Comparison of ENCODE assay signal across 27 mouse cellular contexts in the genomic region with DNA sequence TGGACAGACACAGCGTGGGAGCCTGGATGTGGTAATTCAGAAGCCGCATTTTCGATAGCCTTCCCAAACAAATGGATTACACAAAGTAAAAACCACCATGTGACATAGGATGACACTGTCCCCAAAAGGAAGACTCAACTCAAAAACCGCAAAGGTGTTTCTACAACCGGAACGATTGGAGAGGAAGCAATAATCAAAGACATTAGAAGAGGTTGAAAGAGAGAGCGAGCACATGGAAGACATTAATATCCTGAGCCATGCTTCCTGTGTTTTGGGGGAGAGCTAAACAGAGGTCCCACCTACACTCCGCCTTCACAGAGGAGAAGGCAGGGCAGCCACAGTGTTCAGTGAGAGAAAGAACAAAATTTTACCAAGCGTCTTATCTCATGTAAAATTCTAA.
DNase-seq lines count a peak whose midpoint lies in the region; ATAC-seq and TF ChIP-seq lines count a peak whose summit lies in the region.
"Had no signal": no experiment of that assay in that cellular context is flagged by ENCODE, and none has a peak within 500 bp of the region (broad histone marks: within the 10 kb centered on the region; RNA-seq: fewer than 3 reads in every experiment).

No protein-coding gene starts in this region.

- no peaks in the 10 kb centered on the region for H3K27me3 ChIP-seq in intestine, embryonic 14.5 days (replicated peaks; ENCODE audit: control insufficient read depth, insufficient read depth, low read length)
- H3K27me3 ChIP-seq in intestine, postnatal 0 days (replicated peaks; ENCODE audit: control insufficient read depth, insufficient read depth, low read length), result no peaks in the 10 kb centered on the region
- H3K27me3 ChIP-seq in embryonic facial prominence, embryonic 10.5 days (replicated peaks; ENCODE audit: low read depth, poor library complexity, severe bottlenecking), result no peaks in the 10 kb centered on the region
- peaks cover 20% of the 10 kb centered on the region; the same call in 1 of the 2 replicates for H3K27me3 ChIP-seq in limb, embryonic 10.5 days (ENCODE audit: low read depth, poor library complexity, severe bottlenecking)
- H3K27me3 ChIP-seq: CH12.LX; embryonic facial prominence, embryonic 13.5 days; embryonic facial prominence, embryonic 15.5 days; forebrain, embryonic 12.5 days; Patski had no signal

- intact Hi-C loops in left cerebral cortex, postnatal 4 days (cut with DNase I), result no loop called here

- peak; percentile 24 for DNase-seq in intestine, embryonic 14.5 days (ENCODE audit: low spot score)
- peak; percentile 18 for DNase-seq in embryonic facial prominence, embryonic 10.5 days (ENCODE audit: low spot score)
- DNase-seq in limb, embryonic 10.5 days (ENCODE audit: low spot score), result peak; percentile 30
- no peak for DNase-seq in left cerebral cortex, postnatal 4 days
- DNase-seq: adrenal gland, adult 8-10 months; adrenal gland, postnatal 14 days; adrenal gland, postnatal 36 days; B cell, adult 2 months; cerebellum, adult 11-12 months; cerebellum, adult 2 months; cerebellum, adult 9-10 months; cerebellum, postnatal 10 days; cerebellum, postnatal 25 days; embryo, embryonic 11 days had no signal

- TF ChIP-seq CTCF in intestine, postnatal 0 days (IDR thresholded peaks at IDR 0.05; ENCODE audit: low read depth), result no peak

- no peak overlapping the region for H3K9ac ChIP-seq in intestine, embryonic 14.5 days (ENCODE audit: low read length)
- H3K9ac ChIP-seq in intestine, postnatal 0 days (ENCODE audit: low read depth, low read length), result no peak overlapping the region
- H3K9ac ChIP-seq: embryonic facial prominence, embryonic 13.5 days; embryonic facial prominence, embryonic 15.5 days; forebrain, embryonic 12.5 days had no signal

- no peaks in the 10 kb centered on the region for H3K9me3 ChIP-seq in intestine, embryonic 14.5 days (ENCODE audit: control insufficient read depth, low read length)
- H3K9me3 ChIP-seq in intestine, postnatal 0 days (ENCODE audit: control insufficient read depth), result no peaks in the 10 kb centered on the region
- no peaks in the 10 kb centered on the region for H3K9me3 ChIP-seq in embryonic facial prominence, embryonic 10.5 days
- H3K9me3 ChIP-seq in limb, embryonic 10.5 days (replicated peaks), result no peaks in the 10 kb centered on the region
- H3K9me3 ChIP-seq: embryonic facial prominence, embryonic 13.5 days; embryonic facial prominence, embryonic 15.5 days; forebrain, embryonic 10.5 days; forebrain, embryonic 12.5 days had no signal

- H3K4me1 ChIP-seq in intestine, embryonic 14.5 days (replicated peaks; ENCODE audit: control insufficient read depth, insufficient read depth, low read length), result peaks cover 10% of the 10 kb centered on the region
- H3K4me1 ChIP-seq in intestine, postnatal 0 days (replicated peaks; ENCODE audit: control insufficient read depth, insufficient read depth, low read length), result no peaks in the 10 kb centered on the region
- peaks cover 21% of the 10 kb centered on the region for H3K4me1 ChIP-seq in embryonic facial prominence, embryonic 10.5 days
- H3K4me1 ChIP-seq in limb, embryonic 10.5 days, result peaks cover 40% of the 10 kb centered on the region

- H3K27ac ChIP-seq in intestine, embryonic 14.5 days (ENCODE audit: low read depth), result no peak overlapping the region
- no peak overlapping the region for H3K27ac ChIP-seq in intestine, postnatal 0 days (ENCODE audit: low read depth, low read length)
- H3K27ac ChIP-seq in embryonic facial prominence, embryonic 10.5 days (replicated peaks), result 0 out of 2 replicates have a peak overlapping the region, but pooled peaks have one; percentile 51
- 0 out of 2 replicates have a peak overlapping the region, but pooled peaks have one; percentile 30 for H3K27ac ChIP-seq in limb, embryonic 10.5 days
- H3K27ac ChIP-seq: embryonic facial prominence, embryonic 13.5 days; embryonic facial prominence, embryonic 15.5 days; forebrain, embryonic 10.5 days; forebrain, embryonic 12.5 days had no signal

- no peak overlapping the region for H3K4me3 ChIP-seq in intestine, embryonic 14.5 days (ENCODE audit: low read depth, low read length)
- no peak overlapping the region for H3K4me3 ChIP-seq in intestine, postnatal 0 days (ENCODE audit: low read depth, low read length)
- no peak overlapping the region for H3K4me3 ChIP-seq in embryonic facial prominence, embryonic 10.5 days
- H3K4me3 ChIP-seq in limb, embryonic 10.5 days, result no peak overlapping the region
- H3K4me3 ChIP-seq: embryonic facial prominence, embryonic 13.5 days; embryonic facial prominence, embryonic 15.5 days; erythroblast, embryonic 14.5 days; forebrain, embryonic 10.5 days; forebrain, embryonic 12.5 days had no signal

- H3K36me3 ChIP-seq in intestine, embryonic 14.5 days (ENCODE audit: control insufficient read depth, insufficient read depth, low read length), result no peaks in the 10 kb centered on the region
- H3K36me3 ChIP-seq in intestine, postnatal 0 days (ENCODE audit: control insufficient read depth, insufficient read depth), result no peaks in the 10 kb centered on the region
- no peaks in the 10 kb centered on the region for H3K36me3 ChIP-seq in embryonic facial prominence, embryonic 10.5 days (replicated peaks)
- H3K36me3 ChIP-seq in limb, embryonic 10.5 days, result no peaks in the 10 kb centered on the region
- H3K36me3 ChIP-seq: embryonic facial prominence, embryonic 13.5 days; embryonic facial prominence, embryonic 15.5 days; forebrain, embryonic 10.5 days; forebrain, embryonic 12.5 days; G1E had no signal

- ATAC-seq in intestine, embryonic 14.5 days (replicated peaks; ENCODE audit: low FRiP score, low TSS enrichment, low read depth), result no peak
- no peak for ATAC-seq in intestine, postnatal 0 days
- ATAC-seq: activated CD4-positive, CD25-positive, alpha-beta regulatory T cell, adult 4 months; CD4-positive, CD25-positive, alpha-beta regulatory T cell, adult 4 months; forebrain, embryonic 14.5 days; forebrain, embryonic 16.5 days; Patski had no signal

- whole genome bisulfite sequencing in intestine, embryonic 14.5 days, result 85% methylated on average over 9 of the region's 9 CpGs
- 88% methylated on average over 9 of the region's 9 CpGs for WGBS in intestine, postnatal 0 days
- 57% methylated on average over 9 of the region's 9 CpGs for WGBS in embryonic facial prominence, embryonic 10.5 days
- WGBS in limb, embryonic 10.5 days, result 54% methylated on average over 9 of the region's 9 CpGs

- H3K4me2 ChIP-seq in intestine, embryonic 14.5 days (ENCODE audit: low read length), result no peak overlapping the region
- H3K4me2 ChIP-seq in intestine, postnatal 0 days (replicated peaks; ENCODE audit: low read depth), result no peak overlapping the region
- H3K4me2 ChIP-seq: embryonic facial prominence, embryonic 13.5 days; embryonic facial prominence, embryonic 15.5 days; forebrain, embryonic 12.5 days had no signal

Comparison
In these comparisons a context has a peak if more than half of its experiments do, and no peak if none do; other contexts are left out.
1. H3K27ac ChIP-seq: peak in embryonic facial prominence, embryonic 10.5 days (single experiment) and limb, embryonic 10.5 days (single experiment); none in intestine, embryonic 14.5 days (single experiment) and intestine, postnatal 0 days (single experiment).